Mouse (Mus musculus) kidney, adult 2 months (tissue): ENCODE measurements around the gene Hist1h2ak.

ENCODE experiments used
- CTCF ChIP-seq: fragments of 200-500 bp; conservative IDR thresholded peaks from 2 replicates; pipeline ENCODE4 v1.5.1; 2011; ENCODE audit warnings: low read depth, mild to moderate bottlenecking, control low read depth, low read length, moderate library complexity, mixed read lengths; ENCODE audit not compliant: insufficient read depth, insufficient read length
- POLR2A ChIP-seq: fragments of 200-500 bp; IDR thresholded peaks from one replicate; pipeline ENCODE4 v1.6.1; 2011; ENCODE audit warnings: low read depth, low read length, control low read depth

GRCm38 (mm10) chr13:21789925-21790324 is 36.3 kb upstream of the Hist1h2ak start:
- TF ChIP-seq POLR2A (no peak), CTCF (no peak)
